Mouse (Mus musculus): Measurements from ENCODE around the gene Disp1. TPM values are rescaled to one million over a fixed set of nuclear protein-coding genes. Genes with fewer than 3 reads are reported as not detected.

The Disp1 gene
- total and polyA plus RNA-seq, 2 experiments = 0.83 to 3.4 TPM

DNA sequence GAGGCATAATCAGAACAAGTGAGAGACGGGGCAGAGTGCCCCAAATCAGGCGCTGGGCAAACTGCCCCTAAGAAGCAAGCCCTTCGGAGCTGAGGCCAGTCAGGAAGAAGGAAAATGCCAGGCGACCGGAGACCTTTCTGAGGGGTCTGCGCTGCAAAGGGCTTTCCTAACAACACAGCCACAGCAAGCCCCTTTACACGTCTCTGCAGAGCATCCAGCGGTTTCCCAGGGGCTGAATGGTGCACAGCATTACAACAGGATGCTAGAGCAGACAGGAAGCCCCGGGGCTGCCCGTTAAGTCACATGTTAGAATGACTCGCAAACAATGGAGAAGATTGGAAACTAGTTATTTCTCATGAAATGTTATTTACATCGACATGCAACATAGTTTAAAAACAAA is 53.5 kb downstream of the Disp1 start:
- H3K36me3 ChIP-seq (ENCODE audit: control insufficient read depth, insufficient read depth, low read length) = no peaks in the 10 kb centered on the region
- H3K4me3 ChIP-seq (ENCODE audit: insufficient read depth, low read depth, low read length) = no peak overlapping the region
- TF ChIP-seq POLR2A (IDR thresholded peaks at IDR 0.05; ENCODE audit: extremely low read depth, insufficient read depth, low read length) (no peak), CTCF (IDR thresholded peaks at IDR 0.05; ENCODE audit: low read depth, low read length) (no peak)
- no peaks in the 10 kb centered on the region for H3K79me2 ChIP-seq (ENCODE audit: control insufficient read depth, insufficient read depth, low read length)
- H3K27me3 ChIP-seq (ENCODE audit: control insufficient read depth, insufficient read depth, low read length) = no peaks in the 10 kb centered on the region
- H3K4me1 ChIP-seq (ENCODE audit: control insufficient read depth, insufficient read depth, low read length) = no peaks in the 10 kb centered on the region
- H3K27ac ChIP-seq (replicated peaks; ENCODE audit: insufficient read depth, low read depth, low read length) = no peak overlapping the region
- DNase-seq (ENCODE audit: extremely low read depth, low read depth, low spot score) = no peak
- WGBS = 83% methylated on average over 12 of the region's 12 CpGs
- H3K9ac ChIP-seq (ENCODE audit: low read depth, low read length) = no peak overlapping the region

DNA sequence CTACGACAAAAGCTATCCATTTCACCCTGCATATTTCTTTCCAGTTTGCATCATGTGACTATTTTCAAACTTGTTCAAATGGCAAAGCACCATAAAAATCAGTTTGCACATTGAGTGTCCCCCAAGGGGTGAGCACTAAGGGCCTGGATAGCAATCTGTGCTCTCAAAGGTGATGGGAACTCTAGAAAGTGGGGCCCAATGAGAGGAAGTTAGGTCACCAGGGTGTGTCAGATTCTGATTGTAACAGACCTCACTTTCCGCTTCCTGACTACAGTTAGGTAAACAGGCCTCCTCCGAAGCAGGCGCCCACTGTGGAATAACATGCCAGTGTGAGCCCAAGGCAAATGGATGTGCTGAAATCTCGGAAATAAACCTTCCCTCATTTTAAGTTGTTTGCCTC is 54.6 kb downstream of the Disp1 start:
- H3K36me3 ChIP-seq (ENCODE audit: control insufficient read depth, insufficient read depth, low read length) = no peaks in the 10 kb centered on the region
- TF ChIP-seq POLR2A (IDR thresholded peaks at IDR 0.05; ENCODE audit: extremely low read depth, insufficient read depth, low read length) (no peak), CTCF (IDR thresholded peaks at IDR 0.05; ENCODE audit: low read depth, low read length) (no peak)
- H3K4me3 ChIP-seq (ENCODE audit: insufficient read depth, low read depth, low read length) = no peak overlapping the region
- DNase-seq (ENCODE audit: extremely low read depth, low read depth, low spot score) = no peak
- no peak overlapping the region for H3K9ac ChIP-seq (ENCODE audit: low read depth, low read length)
- no peak overlapping the region for H3K27ac ChIP-seq (replicated peaks; ENCODE audit: insufficient read depth, low read depth, low read length)
- H3K4me1 ChIP-seq (ENCODE audit: control insufficient read depth, insufficient read depth, low read length) = no peaks in the 10 kb centered on the region
- H3K79me2 ChIP-seq (ENCODE audit: control insufficient read depth, insufficient read depth, low read length) = no peaks in the 10 kb centered on the region
- WGBS = 96% methylated on average over 5 of the region's 5 CpGs
- no peaks in the 10 kb centered on the region for H3K27me3 ChIP-seq (ENCODE audit: control insufficient read depth, insufficient read depth, low read length)

DNA sequence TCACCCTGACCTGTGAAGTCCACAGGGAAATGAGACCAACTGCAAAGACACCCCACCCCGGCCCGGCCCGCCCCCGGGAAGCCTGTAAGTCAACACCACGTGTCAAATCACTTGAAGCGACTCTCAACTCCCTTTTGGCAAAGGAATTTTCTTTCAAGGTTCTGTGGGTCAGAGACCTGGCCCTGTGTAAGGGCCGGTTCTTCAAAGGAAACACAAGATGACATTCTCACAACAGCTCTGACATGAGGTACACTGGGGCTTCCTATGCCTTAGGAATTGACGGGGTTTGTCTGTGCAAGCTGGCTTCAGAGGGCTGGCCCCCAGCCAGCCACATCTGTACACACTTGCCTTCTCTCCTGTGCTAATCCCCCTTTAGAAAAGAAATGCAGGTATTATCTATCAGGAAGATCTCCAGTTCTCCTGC is 56.7 kb downstream of the Disp1 start:
- Histone ChIP-seq H3K27ac (replicated peaks; ENCODE audit: insufficient read depth, low read depth, low read length) (no peak overlapping the region), H3K4me3 (ENCODE audit: insufficient read depth, low read depth, low read length) (no peak overlapping the region), H3K27me3 (ENCODE audit: control insufficient read depth, insufficient read depth, low read length) (no peaks in the 10 kb centered on the region), H3K9ac (ENCODE audit: low read depth, low read length) (no peak overlapping the region), H3K36me3 (ENCODE audit: control insufficient read depth, insufficient read depth, low read length) (no peaks in the 10 kb centered on the region), H3K79me2 (ENCODE audit: control insufficient read depth, insufficient read depth, low read length) (no peaks in the 10 kb centered on the region), H3K4me1 (ENCODE audit: control insufficient read depth, insufficient read depth, low read length) (no peaks in the 10 kb centered on the region)
- TF ChIP-seq POLR2A (IDR thresholded peaks at IDR 0.05; ENCODE audit: extremely low read depth, insufficient read depth, low read length) (no peak), CTCF (IDR thresholded peaks at IDR 0.05; ENCODE audit: low read depth, low read length) (no peak)
- DNase-seq (ENCODE audit: extremely low read depth, low read depth, low spot score) = no peak
- WGBS = 66% methylated on average over 8 of the region's 8 CpGs

DNA sequence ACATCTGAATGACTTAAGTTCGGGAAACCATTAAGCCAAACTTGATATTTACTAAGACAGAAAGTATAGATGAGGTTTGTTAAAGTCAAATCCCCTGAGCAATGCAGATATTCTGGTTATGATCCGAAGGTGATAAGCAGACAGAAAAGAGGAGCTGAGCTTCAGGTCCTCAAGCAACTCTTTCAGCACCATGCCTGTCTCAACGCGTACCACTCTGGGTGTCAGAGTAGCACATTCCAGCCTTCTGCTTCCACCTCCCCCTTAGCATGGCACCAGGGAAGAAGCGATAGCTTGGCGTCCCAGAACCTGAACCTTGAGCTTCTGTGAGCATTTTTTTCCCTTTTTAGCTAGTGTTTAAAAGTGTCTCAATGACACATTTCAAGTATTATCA is 57.1 kb downstream of the Disp1 start:
- Histone ChIP-seq H3K9ac (ENCODE audit: low read depth, low read length) (no peak overlapping the region), H3K36me3 (ENCODE audit: control insufficient read depth, insufficient read depth, low read length) (no peaks in the 10 kb centered on the region), H3K27ac (replicated peaks; ENCODE audit: insufficient read depth, low read depth, low read length) (no peak overlapping the region), H3K27me3 (ENCODE audit: control insufficient read depth, insufficient read depth, low read length) (no peaks in the 10 kb centered on the region), H3K79me2 (ENCODE audit: control insufficient read depth, insufficient read depth, low read length) (no peaks in the 10 kb centered on the region), H3K4me3 (ENCODE audit: insufficient read depth, low read depth, low read length) (no peak overlapping the region), H3K4me1 (ENCODE audit: control insufficient read depth, insufficient read depth, low read length) (no peaks in the 10 kb centered on the region)
- TF ChIP-seq CTCF (IDR thresholded peaks at IDR 0.05; ENCODE audit: low read depth, low read length) (no peak), POLR2A (IDR thresholded peaks at IDR 0.05; ENCODE audit: extremely low read depth, insufficient read depth, low read length) (no peak)
- 90% methylated on average over 6 of the region's 6 CpGs for WGBS
- no peak for DNase-seq (ENCODE audit: extremely low read depth, low read depth, low spot score)

DNA sequence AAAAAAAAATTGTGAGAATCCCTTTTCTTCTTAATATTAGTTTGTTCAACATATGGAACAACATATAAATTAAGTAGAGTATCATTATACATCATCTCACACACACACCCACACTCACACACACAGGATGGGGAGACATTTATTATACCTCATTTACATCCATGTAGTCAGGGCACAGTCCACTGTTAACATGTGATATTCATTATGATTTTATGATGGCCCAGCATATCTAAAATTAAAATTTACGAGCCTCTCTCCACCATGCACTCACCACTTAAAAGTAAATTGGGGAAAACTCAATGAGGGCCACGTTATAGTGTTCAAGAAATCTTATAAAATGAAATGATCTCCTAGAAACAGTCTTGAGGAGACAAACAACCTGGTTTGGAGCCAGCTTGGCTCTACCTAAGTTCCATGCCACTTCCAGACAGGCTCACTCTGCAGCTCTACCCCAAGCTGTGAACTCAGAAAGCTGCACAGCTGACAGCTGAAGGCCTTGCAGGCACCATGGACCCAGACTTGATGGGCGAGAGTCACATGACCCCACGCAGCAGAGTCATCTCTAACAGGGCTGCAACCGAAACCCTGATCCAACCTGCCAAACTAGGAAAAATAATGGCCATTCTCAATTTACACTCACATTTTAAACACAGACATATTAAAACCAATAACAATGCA is 57.7 kb downstream of the Disp1 start:
- no peak for DNase-seq (ENCODE audit: extremely low read depth, low read depth, low spot score)
- H3K4me3 ChIP-seq (ENCODE audit: insufficient read depth, low read depth, low read length) = no peak overlapping the region
- no peaks in the 10 kb centered on the region for H3K36me3 ChIP-seq (ENCODE audit: control insufficient read depth, insufficient read depth, low read length)
- H3K4me1 ChIP-seq (ENCODE audit: control insufficient read depth, insufficient read depth, low read length) = no peaks in the 10 kb centered on the region
- no peaks in the 10 kb centered on the region for H3K27me3 ChIP-seq (ENCODE audit: control insufficient read depth, insufficient read depth, low read length)
- no peak overlapping the region for H3K9ac ChIP-seq (ENCODE audit: low read depth, low read length)
- no peaks in the 10 kb centered on the region for H3K79me2 ChIP-seq (ENCODE audit: control insufficient read depth, insufficient read depth, low read length)
- TF ChIP-seq POLR2A (IDR thresholded peaks at IDR 0.05; ENCODE audit: extremely low read depth, insufficient read depth, low read length) (no peak), CTCF (IDR thresholded peaks at IDR 0.05; ENCODE audit: low read depth, low read length) (no peak)
- no peak overlapping the region for H3K27ac ChIP-seq (replicated peaks; ENCODE audit: insufficient read depth, low read depth, low read length)
- WGBS = 95% methylated on average over 5 of the region's 5 CpGs

DNA sequence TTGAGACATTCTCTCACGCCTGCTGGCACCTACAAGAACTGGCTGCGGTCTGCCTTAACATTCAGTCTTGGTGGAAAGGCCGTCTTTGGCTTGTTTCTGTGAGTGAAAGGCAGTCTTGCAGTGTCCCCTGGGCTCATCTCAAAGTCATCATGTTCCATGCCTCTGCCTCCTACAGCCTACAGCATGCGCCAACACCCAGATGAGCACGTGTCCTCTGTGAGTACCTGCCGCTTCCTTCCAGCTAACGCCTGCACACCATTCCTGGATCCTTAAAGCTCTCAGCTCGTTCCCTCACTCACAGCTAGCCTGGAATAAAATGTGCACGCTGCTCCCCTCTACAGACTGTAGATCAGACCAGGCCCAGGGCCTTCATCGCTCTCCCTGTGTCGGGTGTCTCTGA is 60.3 kb downstream of the Disp1 start:
- H3K79me2 ChIP-seq (ENCODE audit: control insufficient read depth, insufficient read depth, low read length) = no peaks in the 10 kb centered on the region
- no peak for TF ChIP-seq POLR2A (IDR thresholded peaks at IDR 0.05; ENCODE audit: extremely low read depth, insufficient read depth, low read length)
- TF ChIP-seq CTCF (IDR thresholded peaks at IDR 0.05; ENCODE audit: low read depth, low read length) = no peak
- H3K27me3 ChIP-seq (ENCODE audit: control insufficient read depth, insufficient read depth, low read length) = no peaks in the 10 kb centered on the region
- no peaks in the 10 kb centered on the region for H3K36me3 ChIP-seq (ENCODE audit: control insufficient read depth, insufficient read depth, low read length)
- no peaks in the 10 kb centered on the region for H3K4me1 ChIP-seq (ENCODE audit: control insufficient read depth, insufficient read depth, low read length)
- no peak overlapping the region for H3K4me3 ChIP-seq (ENCODE audit: insufficient read depth, low read depth, low read length)
- WGBS = 96% methylated on average over 11 of the region's 11 CpGs
- no peak overlapping the region for H3K27ac ChIP-seq (replicated peaks; ENCODE audit: insufficient read depth, low read depth, low read length)
- H3K9ac ChIP-seq (ENCODE audit: low read depth, low read length) = no peak overlapping the region
- no peak for DNase-seq (ENCODE audit: extremely low read depth, low read depth, low spot score)
